Mouse (Mus musculus) hindbrain, embryonic 10.5 days (tissue): ENCODE data around the gene Camk1. TPM values are rescaled to one million over a fixed set of nuclear protein-coding genes. Genes with fewer than 3 reads are reported as not detected.

Experiments used
- DNase-seq: peaks from one replicate; pipeline ENCODE4 v3.0.0-alpha.2; 2017; ENCODE audit warnings: low spot score
- H3K27ac ChIP-seq: fragments of 300-500 bp; sonication (generic); 2 replicates; pipeline ENCODE4 v1.5.1; 2016; ENCODE audit warnings: mild to moderate bottlenecking, moderate library complexity
- H3K27me3 ChIP-seq: fragments of 300-500 bp; sonication (generic); 2 replicates; pipeline ENCODE4 v1.6.1; 2016; ENCODE audit warnings: mild to moderate bottlenecking; ENCODE audit not compliant: poor library complexity, insufficient read depth, severe bottlenecking
- H3K36me3 ChIP-seq: fragments of 300-500 bp; sonication (generic); 2 replicates; pipeline ENCODE4 v1.6.1; 2016; ENCODE audit warnings: mild to moderate bottlenecking, moderate library complexity
- H3K4me1 ChIP-seq: fragments of 300-500 bp; sonication (generic); replicated peaks from 2 replicates; pipeline ENCODE4 v1.6.1; 2016; ENCODE audit warnings: mild to moderate bottlenecking
- H3K4me3 ChIP-seq: fragments of 300-500 bp; sonication (generic); 2 replicates; pipeline ENCODE4 v1.5.1; 2016; ENCODE audit warnings: mild to moderate bottlenecking, moderate library complexity
- H3K9me3 ChIP-seq: fragments of 300-500 bp; sonication (generic); 2 replicates; pipeline ENCODE4 v1.6.1; 2016; ENCODE audit warnings: mild to moderate bottlenecking, moderate library complexity
- WGBS: fragments of 180-500 bp; shearing (Covaris S2); methylation state at CpG from one replicate; pipeline ENCODE4 v1.1.7; 2016; 5-methylcytosine and 5-hydroxymethylcytosine counted together
- polyA plus RNA-seq: library from polyadenylated mRNA; unstranded; fragments of >200 nt; fragmentation: Nextera tagmentation; extraction: Ambion mirVana; gene quantifications from 2 replicates; pipeline ENCODE4 v1.2.1, GENCODE M21; 2016

The Camk1 gene
- polyA plus RNA-seq, 1 experiment from 2014 or later = 58.0 TPM

DNA sequence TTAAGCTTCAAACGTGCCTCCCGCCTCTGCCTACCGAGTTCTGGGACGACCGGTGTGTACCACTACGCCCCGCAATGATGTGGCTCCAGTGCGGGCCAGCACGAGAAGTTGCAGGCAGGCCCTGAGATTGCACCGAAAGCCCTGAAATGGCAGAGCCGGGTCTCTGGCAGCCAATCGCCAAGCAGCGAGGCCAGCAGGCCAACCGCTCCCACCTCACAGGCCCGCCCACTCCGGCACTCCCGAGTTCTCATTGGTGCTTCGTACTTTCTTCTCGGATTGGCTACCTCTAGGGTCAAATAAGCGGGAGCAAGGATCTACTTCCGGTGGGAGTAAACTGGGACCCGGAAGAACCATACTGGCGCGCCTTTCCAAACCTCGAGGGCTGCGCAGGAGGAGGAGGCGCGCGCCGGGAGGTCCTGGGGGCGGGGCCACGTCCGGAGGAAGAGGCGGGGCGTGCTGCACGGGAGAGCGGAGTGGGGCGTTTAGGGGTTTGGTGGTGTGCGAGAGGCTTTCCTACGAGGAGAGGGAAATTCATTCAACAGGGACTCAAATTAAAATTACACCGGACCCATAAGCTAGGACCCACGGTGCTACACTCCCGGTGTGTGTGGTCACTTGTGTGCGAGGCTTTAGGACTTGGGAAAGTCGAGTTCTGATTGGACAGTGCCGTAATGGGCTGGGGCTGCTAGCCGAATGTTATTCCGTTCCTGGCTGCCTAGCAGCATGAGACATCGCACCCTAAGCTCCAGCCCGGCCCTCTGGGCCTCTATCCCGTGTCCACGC is 17.1 kb downstream of the Camk1 start, which contains the start of gene Ogg1:
Ogg1 (plus strand) TSS at position 440 of the 783 bp plus-strand sequence.
- under 1% methylated on average over 52 of the region's 52 CpGs for WGBS
- Histone ChIP-seq H3K27me3 (no peaks in the 10 kb centered on the region), H3K9me3 (no peaks in the 10 kb centered on the region), H3K4me3 (peak within 1 kb of the TSS; percentile 74), H3K4me1 (peaks cover 21% of the 10 kb centered on the region), H3K27ac (peak within 1 kb of the TSS; percentile 86), H3K36me3 (peaks cover 68% of the 10 kb centered on the region)
- DNase-seq = peak; percentile 97

GRCm38 (mm10) chr6:113315972-113316371 is 27.8 kb downstream of the Camk1 start:
- 97% methylated on average over 3 of the region's 3 CpGs for WGBS
- no peak overlapping the region for H3K4me3 ChIP-seq
- no peaks in the 10 kb centered on the region for H3K27me3 ChIP-seq
- no peak overlapping the region for H3K27ac ChIP-seq
- no peaks in the 10 kb centered on the region for H3K4me1 ChIP-seq
- peaks cover 96% of the 10 kb centered on the region for H3K36me3 ChIP-seq
- H3K9me3 ChIP-seq = no peaks in the 10 kb centered on the region
- no peak for DNase-seq

- Histone ChIP-seq H3K9me3 (no peaks in the 10 kb centered on the region), H3K27me3 (no peaks in the 10 kb centered on the region), H3K36me3 (peaks cover 38% of the 10 kb centered on the region), H3K4me1 (peaks cover 34% of the 10 kb centered on the region), H3K27ac (peak overlapping the region; percentile 100), H3K4me3 (peak overlapping the region; percentile 98)
- DNase-seq = no peak
- WGBS = 40% methylated on average over 5 of the region's 5 CpGs
Measured at GRCm38 (mm10) chr6:113308141-113308540, 35.6 kb downstream of the Camk1 start.

DNA sequence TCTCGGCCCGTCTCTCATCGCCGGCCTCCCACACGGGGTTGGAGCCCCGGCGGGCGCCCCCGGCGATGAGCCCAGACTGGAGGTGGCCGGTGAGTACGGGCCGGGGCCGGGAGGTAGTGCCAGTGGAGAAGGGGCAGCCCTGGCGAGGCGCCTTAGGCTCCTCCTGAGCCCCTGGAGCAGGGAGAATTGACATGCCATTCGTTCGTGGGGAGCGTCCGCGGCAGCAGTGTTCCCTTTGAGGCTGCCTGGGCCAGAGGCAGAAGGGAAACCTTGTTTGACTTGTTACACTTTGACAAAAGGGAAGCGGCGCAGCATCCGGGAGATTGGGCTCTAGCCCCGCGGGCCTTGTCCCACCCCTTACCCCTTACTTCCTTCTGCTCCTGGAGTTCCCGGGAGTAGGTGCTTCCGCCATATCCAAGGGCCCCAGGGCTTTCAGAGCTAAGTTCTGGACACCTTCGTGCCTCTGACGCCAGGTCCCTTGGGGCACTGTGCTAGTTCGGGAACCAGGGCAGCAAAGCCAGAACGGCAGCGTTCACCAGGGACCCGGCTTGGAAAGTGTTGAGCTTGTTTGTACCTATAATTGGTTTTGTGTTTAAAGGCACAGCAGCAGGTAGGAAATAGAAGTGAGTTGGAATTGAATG is 36.2 kb downstream of the Camk1 start:
- WGBS = 1% methylated on average over 34 of the region's 34 CpGs
- DNase-seq = no peak

GRCm38 (mm10) chr6:113306986-113307349 is 36.8 kb downstream of the Camk1 start, which contains the start of gene Brpf1:
Brpf1 (plus strand) TSS chr6:113307137.
- no peak for DNase-seq
- no peaks in the 10 kb centered on the region for H3K27me3 ChIP-seq
- H3K27ac ChIP-seq = peak within 1 kb of the TSS; percentile 100
- peaks cover 34% of the 10 kb centered on the region for H3K4me1 ChIP-seq
- peak within 1 kb of the TSS; percentile 98 for H3K4me3 ChIP-seq
- H3K9me3 ChIP-seq = no peaks in the 10 kb centered on the region
- peaks cover 26% of the 10 kb centered on the region for H3K36me3 ChIP-seq
- WGBS = under 1% methylated on average over 32 of the region's 32 CpGs

More for the DNA sequence above, 36.2 kb downstream of the Camk1 start:
- H3K4me1 ChIP-seq = peaks cover 34% of the 10 kb centered on the region
- H3K36me3 ChIP-seq = peaks cover 32% of the 10 kb centered on the region
- H3K27ac ChIP-seq = peak overlapping the region; percentile 100
- no peaks in the 10 kb centered on the region for H3K9me3 ChIP-seq
- peak overlapping the region; percentile 98 for H3K4me3 ChIP-seq
- no peaks in the 10 kb centered on the region for H3K27me3 ChIP-seq

GRCm38 (mm10) chr6:113306322-113306985 is 37.3 kb downstream of the Camk1 start:
- WGBS = under 1% methylated on average over 50 of the region's 50 CpGs
- Histone ChIP-seq H3K4me1 (peaks cover 34% of the 10 kb centered on the region), H3K27ac (peak overlapping the region; percentile 100), H3K4me3 (peak overlapping the region; percentile 98), H3K36me3 (peaks cover 21% of the 10 kb centered on the region), H3K27me3 (no peaks in the 10 kb centered on the region), H3K9me3 (no peaks in the 10 kb centered on the region)
- peak; percentile 100 for DNase-seq

DNA sequence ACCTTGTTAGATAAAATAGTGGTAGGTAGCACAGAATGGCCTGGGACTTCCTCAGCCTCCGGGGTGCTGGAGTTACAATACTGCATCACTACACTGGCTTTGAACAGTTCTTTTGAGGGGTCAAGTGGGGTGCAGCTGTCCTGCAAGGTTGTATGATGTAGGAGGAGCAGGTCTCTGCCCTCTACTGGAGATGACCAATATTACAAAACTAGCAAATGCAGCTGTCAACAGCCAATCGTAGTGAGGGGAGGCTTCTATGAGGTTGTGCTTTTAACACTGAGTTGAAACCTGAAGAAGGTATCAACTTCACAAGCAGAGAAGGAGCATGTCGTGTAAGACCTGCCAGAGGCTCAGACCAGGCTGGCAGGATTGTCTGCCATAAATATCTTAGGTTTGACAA is 41.5 kb downstream of the Camk1 start:
- Histone ChIP-seq H3K36me3 (no peaks in the 10 kb centered on the region), H3K4me1 (peaks cover 7% of the 10 kb centered on the region), H3K27me3 (no peaks in the 10 kb centered on the region), H3K27ac (no peak overlapping the region), H3K4me3 (no peak overlapping the region), H3K9me3 (no peaks in the 10 kb centered on the region)
- peak; percentile 13 for DNase-seq
- WGBS = 34% methylated on average over 3 of the region's 3 CpGs

DNA sequence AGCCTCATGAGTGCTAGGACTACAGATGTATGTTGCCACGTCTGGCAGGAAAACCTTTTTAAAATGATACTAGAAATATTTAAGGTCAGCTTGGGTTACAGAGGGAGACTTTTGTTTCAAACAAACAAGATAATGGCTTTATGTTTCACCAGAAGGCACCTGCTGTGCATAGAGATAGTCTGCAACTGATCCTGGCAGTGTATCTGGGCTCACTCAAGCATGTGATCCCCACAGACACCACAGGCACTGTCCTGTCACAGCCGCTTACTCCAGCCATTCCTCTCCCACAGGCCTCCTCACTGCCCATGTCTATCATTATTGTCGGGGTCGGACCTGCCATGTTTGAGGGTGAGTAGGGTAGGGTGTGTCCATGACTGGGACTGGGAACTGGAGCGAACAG is 42.4 kb downstream of the Camk1 start:
- peaks cover 5% of the 10 kb centered on the region for H3K4me1 ChIP-seq
- no peak for DNase-seq
- H3K27ac ChIP-seq = no peak overlapping the region
- H3K4me3 ChIP-seq = no peak overlapping the region
- no peaks in the 10 kb centered on the region for H3K36me3 ChIP-seq
- no peaks in the 10 kb centered on the region for H3K27me3 ChIP-seq
- H3K9me3 ChIP-seq = no peaks in the 10 kb centered on the region
- 86% methylated on average over 5 of the region's 5 CpGs for WGBS

DNA sequence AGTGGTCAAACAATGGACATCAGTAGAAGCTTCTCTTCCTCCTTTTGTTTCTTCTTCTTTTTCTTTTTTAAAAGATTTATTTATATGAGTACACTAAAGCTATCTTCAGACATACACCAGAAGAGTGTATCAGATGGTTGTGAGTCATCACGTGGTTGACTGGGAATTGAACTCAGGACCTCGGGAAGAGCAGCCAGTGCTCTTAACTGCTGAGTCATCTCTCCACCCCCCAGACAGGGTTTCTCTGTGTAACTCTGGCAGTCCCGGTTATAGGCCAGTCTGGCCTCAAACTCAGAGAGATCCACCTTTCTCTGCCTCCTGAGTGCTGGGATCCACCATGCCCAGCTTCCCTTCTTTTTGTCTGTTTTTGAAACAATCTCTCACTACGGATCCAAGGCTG is 47.1 kb downstream of the Camk1 start:
- H3K4me3 ChIP-seq = no peak overlapping the region
- WGBS = 73% methylated on average over 4 of the region's 4 CpGs
- no peaks in the 10 kb centered on the region for H3K27me3 ChIP-seq
- H3K36me3 ChIP-seq = no peaks in the 10 kb centered on the region
- no peak overlapping the region for H3K27ac ChIP-seq
- no peaks in the 10 kb centered on the region for H3K9me3 ChIP-seq
- no peak for DNase-seq
- H3K4me1 ChIP-seq = no peaks in the 10 kb centered on the region

- WGBS = 78% methylated on average over 2 of the region's 2 CpGs
- H3K9me3 ChIP-seq = no peaks in the 10 kb centered on the region
Measured at GRCm38 (mm10) chr6:113296046-113296445, 47.7 kb downstream of the Camk1 start.

GRCm38 (mm10) chr6:113292938-113293337 is 50.8 kb downstream of the Camk1 start:
- Histone ChIP-seq H3K27ac (no peak overlapping the region), H3K4me1 (peaks cover 5% of the 10 kb centered on the region), H3K4me3 (no peak overlapping the region), H3K27me3 (no peaks in the 10 kb centered on the region), H3K9me3 (no peaks in the 10 kb centered on the region), H3K36me3 (no peaks in the 10 kb centered on the region)
- 75% methylated on average over 5 of the region's 5 CpGs for WGBS
- DNase-seq = no peak

More at GRCm38 (mm10) chr6:113296046-113296445, 47.7 kb downstream of the Camk1 start:
- no peak overlapping the region for H3K27ac ChIP-seq
- no peak overlapping the region for H3K4me3 ChIP-seq
- no peaks in the 10 kb centered on the region for H3K36me3 ChIP-seq
- H3K27me3 ChIP-seq = no peaks in the 10 kb centered on the region
- H3K4me1 ChIP-seq = no peaks in the 10 kb centered on the region
- DNase-seq = no peak

DNA sequence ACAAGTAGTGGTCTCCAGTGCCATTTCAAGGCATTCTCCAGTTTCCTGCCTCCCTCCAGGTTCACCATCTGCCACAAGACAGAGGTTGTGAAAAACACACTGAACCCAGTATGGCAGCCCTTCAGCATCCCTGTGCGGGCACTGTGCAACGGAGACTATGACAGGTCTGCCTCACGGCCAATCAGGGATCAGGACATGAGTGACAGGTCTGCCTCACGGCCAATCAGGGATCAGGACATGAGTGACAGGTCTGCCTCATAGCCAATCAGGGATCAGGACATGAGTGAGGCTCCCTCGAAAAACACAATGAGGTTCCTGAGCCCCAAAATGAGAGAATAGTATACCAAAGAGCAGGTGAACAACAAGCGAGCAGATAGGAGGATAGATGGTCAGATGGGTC is 53.4 kb downstream of the Camk1 start:
- 73% methylated on average over 6 of the region's 6 CpGs for WGBS
- H3K36me3 ChIP-seq = no peaks in the 10 kb centered on the region
- H3K27me3 ChIP-seq = peaks cover 3% of the 10 kb centered on the region; the same call in 1 of the 2 replicates
- no peak for DNase-seq
- H3K4me3 ChIP-seq = no peak overlapping the region
- peaks cover 5% of the 10 kb centered on the region for H3K4me1 ChIP-seq
- no peak overlapping the region for H3K27ac ChIP-seq
- no peaks in the 10 kb centered on the region for H3K9me3 ChIP-seq

- Histone ChIP-seq H3K9me3 (no peaks in the 10 kb centered on the region), H3K4me3 (no peak overlapping the region), H3K36me3 (no peaks in the 10 kb centered on the region), H3K27ac (no peak overlapping the region), H3K4me1 (peaks cover 5% of the 10 kb centered on the region), H3K27me3 (peaks cover 13% of the 10 kb centered on the region)
- no peak for DNase-seq
- WGBS = 93% methylated on average over 15 of the region's 15 CpGs
Measured at GRCm38 (mm10) chr6:113289346-113289745, 54.4 kb downstream of the Camk1 start.
